Mouse (Mus musculus) c-Kit-positive CD71-positive TER-119-negative erythroid progenitor cells, embryonic 14.5 days (primary cell): Measurements from ENCODE around the gene Mast4.

Source experiments
- DNase-seq: peaks from one replicate; pipeline ENCODE4 v3.0.0-alpha.2; 2013; ENCODE audit warnings: low read depth

The Mast4 gene

GRCm38 (mm10) chr13:102803206-102803605 lies 531.1 kb downstream of the Mast4 start:
- DNase-seq, result no peak

GRCm38 (mm10) chr13:102792157-102792556 lies 542.1 kb downstream of the Mast4 start:
- no peak for DNase-seq

DNA sequence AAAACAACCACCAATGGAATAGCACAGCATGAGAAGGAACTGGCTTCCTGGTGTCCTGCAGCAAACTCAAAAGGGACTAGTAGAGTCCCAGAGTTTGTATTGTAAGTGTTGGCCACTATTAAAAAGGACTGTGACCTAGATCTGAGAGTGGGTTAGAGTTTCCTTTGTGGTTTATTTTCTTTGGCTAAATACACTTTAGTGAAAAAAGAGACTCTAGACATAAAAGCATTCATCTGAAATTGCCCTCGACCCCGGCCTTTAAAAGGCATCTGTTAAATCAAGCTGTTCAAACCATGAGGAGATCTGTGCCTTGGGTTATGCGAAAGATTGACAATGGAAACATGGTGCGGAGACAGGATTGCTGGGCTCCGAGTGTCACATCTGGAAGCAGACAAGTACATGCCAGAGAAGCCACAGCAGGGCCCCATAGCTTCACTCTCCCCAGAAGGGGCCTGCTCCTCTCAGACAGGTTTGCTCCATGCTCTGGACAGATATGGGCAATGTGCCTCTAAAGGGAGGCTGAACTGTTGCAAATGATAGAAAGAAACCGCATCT lies 543.6 kb downstream of the Mast4 start:
- no peak for DNase-seq

- DNase-seq, result no peak
Observed at GRCm38 (mm10) chr13:102786666-102787230, 547.5 kb downstream of the Mast4 start.

DNA sequence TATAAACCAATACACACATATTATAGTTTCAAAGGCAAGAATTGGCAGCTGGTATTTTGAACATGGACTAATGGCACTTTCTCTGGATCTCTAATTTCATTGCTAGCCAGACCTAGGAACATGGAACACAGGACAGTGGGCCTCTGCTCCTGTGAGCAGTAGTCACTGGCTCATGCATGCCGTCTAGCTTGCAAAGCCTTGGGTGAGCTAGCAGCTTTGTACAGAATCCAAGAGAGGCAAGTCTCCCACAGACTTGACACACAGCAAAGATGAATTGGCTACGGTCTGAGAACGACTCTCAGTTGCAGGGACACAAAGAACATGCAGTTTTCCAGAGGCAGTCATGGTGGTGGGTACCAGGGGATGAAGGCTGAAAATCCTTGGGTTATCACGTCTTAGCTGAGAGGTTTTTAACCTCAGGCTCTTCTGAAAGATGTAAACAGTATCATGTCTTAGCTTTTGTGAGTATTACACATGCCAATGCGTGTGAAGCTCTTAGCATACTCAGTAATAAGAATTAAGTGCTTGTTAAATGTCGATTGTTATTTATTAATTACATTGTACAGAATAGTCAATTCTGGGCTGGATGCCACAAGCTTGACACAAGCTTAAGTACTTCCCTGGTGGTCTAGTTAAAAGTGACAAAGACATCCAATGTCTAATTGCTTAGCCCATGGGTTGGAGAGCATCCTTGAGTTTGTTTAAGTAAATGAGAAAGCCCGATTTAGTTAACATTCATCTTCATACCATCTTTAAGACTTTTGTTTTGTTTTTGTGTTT lies 550.6 kb downstream of the Mast4 start:
- DNase-seq, result no peak

DNA sequence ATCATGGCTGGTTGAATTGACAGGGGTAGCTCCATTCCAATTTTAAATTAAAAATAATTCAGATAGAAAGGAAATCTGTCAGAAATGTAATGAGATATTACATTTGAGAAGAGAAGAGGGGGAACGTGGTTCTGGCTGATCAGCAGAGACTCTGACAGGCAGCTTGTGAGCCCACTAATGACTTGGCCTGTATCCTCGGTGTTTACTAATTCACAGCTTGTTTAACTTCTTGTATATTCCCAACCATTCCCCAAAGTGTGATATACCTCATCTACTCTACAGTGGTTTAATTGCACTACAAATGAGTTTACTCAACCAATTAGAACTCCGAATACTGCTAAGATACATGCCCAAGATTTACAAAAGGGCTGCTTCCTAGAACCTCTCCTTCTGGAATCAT lies 555.0 kb downstream of the Mast4 start:
- DNase-seq, result no peak

DNA sequence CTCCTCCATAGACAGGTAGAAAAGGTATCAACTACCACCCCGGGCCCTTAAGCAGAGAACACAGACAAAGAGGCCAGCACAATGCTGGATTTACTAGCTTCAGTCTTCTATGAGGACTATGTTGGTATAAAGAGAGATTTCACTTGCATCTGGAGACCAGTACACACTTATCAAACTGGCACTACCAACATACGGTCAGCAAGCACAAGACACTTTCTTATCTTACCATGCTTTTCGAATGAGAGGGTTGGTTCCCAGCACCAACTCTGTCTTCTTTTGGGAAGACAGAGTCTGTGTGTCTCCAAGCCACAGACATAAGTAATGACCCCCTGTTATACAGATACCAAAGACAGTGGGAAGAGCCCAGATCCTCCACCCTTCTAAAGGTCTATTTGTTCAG lies 555.4 kb downstream of the Mast4 start:
- no peak for DNase-seq

- no peak for DNase-seq
Observed at GRCm38 (mm10) chr13:102775506-102775905, 558.8 kb downstream of the Mast4 start.

DNA sequence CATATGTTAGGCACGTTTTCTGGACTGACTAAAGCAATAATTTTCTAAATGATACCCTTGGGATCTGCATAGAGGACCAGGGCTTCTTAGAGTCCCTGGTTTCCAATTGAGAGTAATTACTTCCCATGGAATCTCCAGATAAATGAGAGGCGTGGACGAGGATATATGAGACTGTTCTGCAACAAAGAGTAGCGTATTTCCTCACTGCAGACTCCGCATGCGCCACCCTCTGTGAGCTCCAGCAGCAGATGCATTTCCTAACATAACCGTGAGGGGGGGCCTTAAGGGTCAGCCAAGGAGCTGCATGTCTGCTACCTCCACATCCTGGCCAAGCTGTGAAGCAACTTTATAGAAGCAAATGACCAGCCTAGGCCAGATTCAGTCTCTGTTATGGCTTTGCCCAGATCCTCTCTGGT lies 559.5 kb downstream of the Mast4 start:
- DNase-seq, result no peak

DNA sequence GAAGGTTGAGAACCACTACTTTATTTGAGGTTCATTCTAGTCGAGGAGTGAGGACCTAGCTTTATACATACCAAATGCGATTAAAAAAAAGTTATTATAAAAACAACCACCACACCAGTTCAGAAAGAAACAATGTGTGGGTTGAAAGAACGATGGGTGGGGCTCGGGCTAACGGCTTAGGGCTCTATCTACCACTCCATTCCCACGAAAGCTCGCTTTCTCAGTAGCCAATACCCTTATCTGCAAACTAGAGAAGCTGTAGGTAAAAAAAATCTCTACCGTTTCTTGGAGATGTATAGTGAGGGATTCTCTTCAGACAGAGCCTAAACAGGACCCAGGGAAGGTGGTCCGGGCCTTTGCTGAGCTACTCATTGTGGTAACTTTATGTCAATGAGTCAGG lies 561.1 kb downstream of the Mast4 start:
- peak; percentile 65 for DNase-seq

GRCm38 (mm10) chr13:102770194-102770593 lies 564.1 kb downstream of the Mast4 start:
- DNase-seq, result no peak

GRCm38 (mm10) chr13:102768512-102768911 lies 565.8 kb downstream of the Mast4 start:
- no peak for DNase-seq

GRCm38 (mm10) chr13:102767110-102767509 lies 567.2 kb downstream of the Mast4 start:
- no peak for DNase-seq

DNA sequence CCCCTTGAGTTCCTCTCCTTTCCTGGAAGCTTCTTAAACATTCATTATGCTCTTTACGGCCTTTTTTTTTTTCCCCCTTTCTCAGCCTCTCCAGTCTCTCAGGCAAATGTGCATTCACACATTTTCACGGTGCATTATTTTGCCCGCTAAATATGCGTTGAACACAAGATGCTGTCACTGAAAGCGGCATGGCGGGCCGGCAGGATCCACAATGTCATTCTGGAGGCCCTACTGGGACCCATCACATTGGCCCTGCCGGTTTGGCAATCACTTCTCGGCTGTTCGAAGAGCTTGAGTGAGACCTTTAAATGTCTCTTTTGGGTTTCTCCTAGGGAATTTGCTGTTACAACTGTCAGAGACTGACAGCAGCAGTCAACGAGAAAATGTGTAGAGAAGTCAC lies 569.1 kb downstream of the Mast4 start:
- DNase-seq, result no peak

- no peak for DNase-seq
Observed at GRCm38 (mm10) chr13:102764218-102764617, 570.1 kb downstream of the Mast4 start.

- DNase-seq, result no peak
Observed at GRCm38 (mm10) chr13:102762203-102762602, 572.1 kb downstream of the Mast4 start.

DNA sequence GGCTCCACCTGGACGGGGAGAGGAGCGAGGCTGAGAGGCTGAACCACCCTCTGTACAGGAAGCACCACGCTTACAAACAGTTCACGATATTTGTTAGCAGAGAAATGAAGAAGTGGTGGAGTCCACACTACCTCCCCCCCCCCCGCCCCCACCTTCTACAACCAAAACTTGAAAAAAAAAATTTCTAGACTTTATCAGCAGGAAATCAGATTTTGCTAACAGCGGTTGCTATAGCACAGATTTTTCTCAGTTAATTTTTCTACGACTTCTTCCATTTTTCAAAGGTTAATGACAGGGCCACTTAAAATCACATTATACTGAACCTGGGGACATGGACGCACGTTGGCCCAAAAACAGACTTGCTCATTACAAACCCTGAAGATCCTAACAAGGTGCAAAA lies 572.9 kb downstream of the Mast4 start:
- no peak for DNase-seq

- DNase-seq, result no peak
Observed at GRCm38 (mm10) chr13:102758021-102758420, 576.3 kb downstream of the Mast4 start.

DNA sequence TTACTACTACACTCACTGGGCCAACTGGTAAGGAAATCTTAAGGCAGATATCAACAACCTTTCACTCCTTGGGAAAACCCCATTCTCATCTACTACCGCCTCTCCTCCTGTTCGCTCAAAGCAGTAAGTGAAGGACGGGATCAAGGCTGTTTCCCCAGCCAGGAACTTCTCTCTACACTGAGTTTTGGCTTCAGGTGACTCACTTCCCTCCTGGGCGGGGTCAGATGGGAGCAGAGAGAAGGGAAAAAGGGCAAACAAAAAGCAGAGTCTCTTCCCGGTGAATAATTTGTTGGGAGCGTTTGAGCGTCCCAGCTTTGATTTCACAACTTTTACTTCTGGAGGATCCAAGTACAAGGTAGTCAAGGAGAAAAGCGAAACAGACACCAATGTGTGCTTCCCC lies 578.2 kb downstream of the Mast4 start:
- DNase-seq, result no peak

GRCm38 (mm10) chr13:102755124-102755523 lies 579.2 kb downstream of the Mast4 start:
- DNase-seq, result no peak

- peak; percentile 46 for DNase-seq
Observed at GRCm38 (mm10) chr13:102753714-102754556, 580.4 kb downstream of the Mast4 start.

GRCm38 (mm10) chr13:102749891-102750290 lies 584.4 kb downstream of the Mast4 start:
- DNase-seq, result no peak

DNA sequence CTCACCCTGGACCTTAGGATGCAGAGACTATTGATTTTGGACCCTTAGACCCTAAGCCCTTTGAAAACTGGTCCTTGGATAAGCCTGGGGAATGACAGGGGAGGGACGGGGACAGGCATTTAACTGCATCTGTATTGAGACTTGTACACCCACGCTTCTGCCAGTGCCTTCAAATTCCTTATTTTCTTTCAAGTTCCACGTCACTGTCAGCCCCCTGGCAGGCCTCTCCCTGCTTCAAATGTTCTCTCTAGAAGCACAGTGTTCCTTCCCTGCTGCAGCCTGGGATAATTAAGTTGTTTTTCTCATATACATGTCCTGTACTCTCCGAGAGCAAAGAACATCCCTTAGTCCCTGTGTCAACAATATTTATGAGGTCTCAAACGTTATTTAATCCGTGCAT lies 585.1 kb downstream of the Mast4 start:
- no peak for DNase-seq
